Mouse (Mus musculus): ENCODE measurements at regions not wholly inside any gene's neighbourhood (a gene's known extent, or its start where the extent isn't known, plus 50 kb on each side); places are given as distances from the start of the nearest gene placed in this dataset.

- no peak for TF ChIP-seq CTCF (IDR thresholded peaks at IDR 0.05; ENCODE audit: low read depth)
- no peak for TF ChIP-seq EP300 (IDR thresholded peaks at IDR 0.05; ENCODE audit: low read depth)
These were observed 205.1 kb upstream of the Hhip start for GRCm38 (mm10) chr8:80262911-80263310.

All from liver, postnatal 0 days (tissue).